Mouse (Mus musculus): Measurements from ENCODE around the gene Acer1. TPM values are rescaled to one million over a fixed set of nuclear protein-coding genes. Genes with fewer than 3 reads are reported as not detected.

Gene Acer1
- polyA plus RNA-seq, 1 experiment from 2014 or later, result not detected

Other genes starting within 250 kb of the Acer1 start
- gene Nrtn, start 224.6 kb downstream of the Acer1 start, polyA plus RNA-seq (2014; fragmentation: Nextera tagmentation; extraction: Ambion mirVana), result 4.4 and 4.6 TPM in 2 replicates
- gene Dus3l, start 217.4 kb downstream of the Acer1 start, polyA plus RNA-seq (2014; fragmentation: Nextera tagmentation; extraction: Ambion mirVana), result 30.3 and 35.4 TPM in 2 replicates
- gene Prr22, start 211.9 kb downstream of the Acer1 start, polyA plus RNA-seq (2014; fragmentation: Nextera tagmentation; extraction: Ambion mirVana), result 0.49 and 0.71 TPM in 2 replicates
- gene Rfx2, start 151.1 kb downstream of the Acer1 start, polyA plus RNA-seq (2014; fragmentation: Nextera tagmentation; extraction: Ambion mirVana), result 6.4 and 6.7 TPM in 2 replicates
- gene Acsbg2, start 107.7 kb downstream of the Acer1 start, polyA plus RNA-seq (2014; fragmentation: Nextera tagmentation; extraction: Ambion mirVana), result not detected in 2 replicates
- gene 1700061G19Rik, start 106.6 kb downstream of the Acer1 start, polyA plus RNA-seq (2014; fragmentation: Nextera tagmentation; extraction: Ambion mirVana), result 0.25 and 0.26 TPM in 2 replicates
- gene Mllt1, start 46.7 kb downstream of the Acer1 start, polyA plus RNA-seq (2014; fragmentation: Nextera tagmentation; extraction: Ambion mirVana), result 26.0 and 32.2 TPM in 2 replicates
- 146 and 152 TPM in 2 replicates for gene Clpp, start 8.2 kb upstream of the Acer1 start, polyA plus RNA-seq (2014; fragmentation: Nextera tagmentation; extraction: Ambion mirVana)
- gene Alkbh7, start 15.2 kb upstream of the Acer1 start, polyA plus RNA-seq (2014; fragmentation: Nextera tagmentation; extraction: Ambion mirVana), result 32.4 and 33.0 TPM in 2 replicates
- gene Pspn, start 17.9 kb upstream of the Acer1 start, polyA plus RNA-seq (2014; fragmentation: Nextera tagmentation; extraction: Ambion mirVana), result 0.36 TPM in 1 of 2 replicates, not detected in the other
- 65.6 and 76.7 TPM in 2 replicates for gene Gtf2f1, start 29.2 kb upstream of the Acer1 start, polyA plus RNA-seq (2014; fragmentation: Nextera tagmentation; extraction: Ambion mirVana)
- 0.33 TPM in 1 of 2 replicates, not detected in the other for gene Gm17949, start 29.3 kb upstream of the Acer1 start, polyA plus RNA-seq (2014; fragmentation: Nextera tagmentation; extraction: Ambion mirVana)
- 40.3 and 42.7 TPM in 2 replicates for gene Khsrp, start 49.4 kb upstream of the Acer1 start, polyA plus RNA-seq (2014; fragmentation: Nextera tagmentation; extraction: Ambion mirVana)
- not detected in 2 replicates for gene Slc25a41, start 59.5 kb upstream of the Acer1 start, polyA plus RNA-seq (2014; fragmentation: Nextera tagmentation; extraction: Ambion mirVana)
- gene Crb3, start 77.0 kb upstream of the Acer1 start, polyA plus RNA-seq (2014; fragmentation: Nextera tagmentation; extraction: Ambion mirVana), result 2.1 and 3.6 TPM in 2 replicates
- 14.1 and 16.0 TPM in 2 replicates for gene Slc25a23, start 77.7 kb upstream of the Acer1 start, polyA plus RNA-seq (2014; fragmentation: Nextera tagmentation; extraction: Ambion mirVana)
- 2.9 and 3.8 TPM in 2 replicates for gene Dennd1c, start 96.4 kb upstream of the Acer1 start, polyA plus RNA-seq (2014; fragmentation: Nextera tagmentation; extraction: Ambion mirVana)
- 165 and 191 TPM in 2 replicates for gene Tubb4a, start 105.7 kb upstream of the Acer1 start, polyA plus RNA-seq (2014; fragmentation: Nextera tagmentation; extraction: Ambion mirVana)
- 6.3 and 7.6 TPM in 2 replicates for gene Tnfsf9, start 123.2 kb upstream of the Acer1 start, polyA plus RNA-seq (2014; fragmentation: Nextera tagmentation; extraction: Ambion mirVana)
- gene Cd70, start 167.7 kb upstream of the Acer1 start, polyA plus RNA-seq (2014; fragmentation: Nextera tagmentation; extraction: Ambion mirVana), result 0.28 TPM in 1 of 2 replicates, not detected in the other
- gene Tnfsf14, start 212.1 kb upstream of the Acer1 start, polyA plus RNA-seq (2014; fragmentation: Nextera tagmentation; extraction: Ambion mirVana), result 0.09 TPM in 1 of 2 replicates, not detected in the other
- gene C3, start 246.0 kb upstream of the Acer1 start, polyA plus RNA-seq (2014; fragmentation: Nextera tagmentation; extraction: Ambion mirVana), result 0.36 and 0.82 TPM in 2 replicates

Measured in hindbrain, embryonic 11.5 days (tissue).